Mouse (Mus musculus): ENCODE results near the gene Lrmda.

DNA sequence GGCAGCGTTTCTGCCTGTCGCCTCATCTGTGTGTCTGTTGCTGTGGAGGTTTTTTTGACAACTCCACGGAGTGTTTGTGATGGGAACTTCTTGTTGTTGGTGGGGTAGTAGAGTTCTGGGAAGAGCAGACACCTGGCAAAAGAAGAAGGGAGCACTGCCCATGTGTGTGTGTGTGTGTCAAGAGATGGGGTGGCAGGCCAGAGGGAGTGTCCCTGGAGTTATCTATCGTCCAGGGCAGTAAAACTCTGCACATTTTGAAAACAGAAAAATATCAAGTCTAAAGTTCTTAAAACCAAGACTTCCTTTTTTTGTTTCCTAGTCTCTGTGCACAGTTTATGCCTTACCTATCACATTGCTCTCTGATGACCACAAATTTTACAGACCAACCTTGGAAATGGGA, 165.9 kb downstream of the Lrmda start:
- TF ChIP-seq CTCF (IDR thresholded peaks at IDR 0.05; ENCODE audit: borderline replicate concordance, control insufficient read depth, extremely low read depth, insufficient read depth, low read length, poor library complexity), result no peak
- TF ChIP-seq POLR2A (IDR thresholded peaks at IDR 0.05; ENCODE audit: control insufficient read depth, extremely low read depth, insufficient read depth, low read length, poor library complexity), result no peak
